26 mouse cellular contexts compared by ENCODE assay signal in genomic region chr4:153098591-153098990, GRCm38 (mm10).
DNase-seq lines count a peak whose midpoint lies in the region; TF ChIP-seq lines count a peak whose summit lies in the region.
"Had no signal": no experiment of that assay in that cellular context is flagged by ENCODE, and none has a peak within 500 bp of the region (broad histone marks: within the 10 kb centered on the region; RNA-seq: fewer than 3 reads in every experiment).

No protein-coding gene starts in this region.

- H3K9me3 ChIP-seq in ES-E14 (ENCODE audit: control insufficient read depth, insufficient read depth, low read depth, low read length) = no peaks in the 10 kb centered on the region
- H3K9me3 ChIP-seq in limb, embryonic 10.5 days (replicated peaks) = no peaks in the 10 kb centered on the region
- H3K9me3 ChIP-seq: embryonic facial prominence, embryonic 12.5 days; forebrain, embryonic 10.5 days; forebrain, embryonic 15.5 days; hindbrain, embryonic 13.5 days; limb, embryonic 12.5 days; liver, embryonic 15.5 days; midbrain, embryonic 15.5 days had no signal

- H3K4me1 ChIP-seq in ES-E14 (ENCODE audit: control insufficient read depth in 2 of 2, insufficient read depth in 2 of 2, low read length in 2 of 2, poor library complexity in 1 of 2) = no peaks in the 10 kb centered on the region
- H3K4me1 ChIP-seq in limb, embryonic 10.5 days = peaks cover 25% of the 10 kb centered on the region
- H3K4me1 ChIP-seq: embryonic facial prominence, embryonic 12.5 days; forebrain, embryonic 15.5 days; hindbrain, embryonic 13.5 days; liver, embryonic 15.5 days; midbrain, embryonic 15.5 days had no signal

- H3K36me3 ChIP-seq in ES-E14 (ENCODE audit: control insufficient read depth, insufficient read depth, low read length, poor library complexity, severe bottlenecking) = no peaks in the 10 kb centered on the region
- H3K36me3 ChIP-seq in limb, embryonic 10.5 days = no peaks in the 10 kb centered on the region
- H3K36me3 ChIP-seq: embryonic facial prominence, embryonic 12.5 days; forebrain, embryonic 10.5 days; forebrain, embryonic 15.5 days; G1E; hindbrain, embryonic 13.5 days; limb, embryonic 12.5 days; liver, embryonic 15.5 days; midbrain, embryonic 15.5 days had no signal

- H3K27me3 ChIP-seq in limb, embryonic 10.5 days (ENCODE audit: low read depth, poor library complexity, severe bottlenecking) = no peaks in the 10 kb centered on the region
- H3K27me3 ChIP-seq: embryonic facial prominence, embryonic 12.5 days; forebrain, embryonic 15.5 days; hindbrain, embryonic 13.5 days; limb, embryonic 12.5 days; liver, embryonic 15.5 days; midbrain, embryonic 15.5 days had no signal

- no peak overlapping the region for H3K27ac ChIP-seq in ES-E14 (ENCODE audit: insufficient read depth, low read depth, low read length, poor library complexity, severe bottlenecking)
- H3K27ac ChIP-seq in limb, embryonic 10.5 days = peak overlapping the region; percentile 25; the same call in 1 of the 2 replicates
- H3K27ac ChIP-seq: embryonic facial prominence, embryonic 12.5 days; forebrain, embryonic 10.5 days; forebrain, embryonic 15.5 days; hindbrain, embryonic 13.5 days; limb, embryonic 12.5 days; liver, embryonic 15.5 days; midbrain, embryonic 15.5 days had no signal

- H3K4me3 ChIP-seq in ES-E14 (ENCODE audit: insufficient read depth in 1 of 2, low read depth in 1 of 2, low read length in 2 of 2, poor library complexity in 1 of 2, severe bottlenecking in 1 of 2) = peak overlapping the region; percentile 41 to 64
- no peak overlapping the region for H3K4me3 ChIP-seq in limb, embryonic 10.5 days
- H3K4me3 ChIP-seq: embryonic facial prominence, embryonic 12.5 days; forebrain, embryonic 10.5 days; forebrain, embryonic 15.5 days; hindbrain, embryonic 13.5 days; limb, embryonic 12.5 days; liver, embryonic 15.5 days; midbrain, embryonic 15.5 days had no signal

- peak; percentile 13 to 48 for DNase-seq in cerebellum, postnatal 25 days
- no peak for DNase-seq in cerebellum, adult 11 months
- DNase-seq in layer of hippocampus, postnatal 14 days (ENCODE audit: low spot score in 2 of 2) = peak; percentile 17 to 19
- DNase-seq in layer of hippocampus, postnatal 25 days (ENCODE audit: extremely low spot score in 1 of 2, low spot score in 1 of 2) = no peak
- no peak for DNase-seq in ES-E14 (ENCODE audit: low read depth, low spot score)
- no peak for DNase-seq in limb, embryonic 10.5 days (ENCODE audit: low spot score)
- no peak for DNase-seq in adrenal gland, postnatal 14 days
- DNase-seq: adrenal gland, postnatal 25 days; gastrocnemius, postnatal 25 days; heart, adult 18-20 months; heart, postnatal 36 days; kidney, adult 9 months; kidney, postnatal 10 days; layer of hippocampus, adult 9-11 months; lung, embryonic 14.5 days; lung, postnatal 14 days; right cerebral cortex, postnatal 25 days; thymus, postnatal 14 days had no signal

- in situ Hi-C loops in ES-E14 (cut with MboI; ENCODE audit: low sequenced_read_pairs in 2 of 2, unreplicated experiment in 2 of 2) = no loop called here

- H3K9ac ChIP-seq in ES-E14 (ENCODE audit: insufficient read depth, low read depth, low read length, poor library complexity, severe bottlenecking) = 0 out of 2 replicates have a peak overlapping the region, but pooled peaks have one; percentile 15
- H3K9ac ChIP-seq: embryonic facial prominence, embryonic 12.5 days; forebrain, embryonic 15.5 days; hindbrain, embryonic 13.5 days; limb, embryonic 12.5 days; liver, embryonic 15.5 days; lung, embryonic 14.5 days; midbrain, embryonic 15.5 days had no signal

- 88% methylated on average over 12 of the region's 12 CpGs for WGBS in limb, embryonic 10.5 days

TF ChIP-seq in ES-E14, 5 proteins besides CTCF, POLR2A, EP300 and RAD21:
- TF ChIP-seq ZC3H11A (IDR thresholded peaks at IDR 0.05; ENCODE audit: borderline replicate concordance, low read depth, low read length) = no peak
- TF ChIP-seq ZNF384 (IDR thresholded peaks at IDR 0.05; ENCODE audit: low read depth, low read length) = no peak

Comparison
In these comparisons a context has a peak if more than half of its experiments do, and no peak if none do; other contexts are left out.
1. DNase-seq: peak in cerebellum, postnatal 25 days (2 of 2) and layer of hippocampus, postnatal 14 days (2 of 2); none in cerebellum, adult 11 months (single experiment), layer of hippocampus, postnatal 25 days (0 of 2), ES-E14 (single experiment), limb, embryonic 10.5 days (single experiment) and adrenal gland, postnatal 14 days (single experiment).